Mouse (Mus musculus) testis, adult 2 months (tissue): ENCODE measurements around the gene Dlg2. TPM values are rescaled to one million over a fixed set of nuclear protein-coding genes. Genes with fewer than 3 reads are reported as not detected.

Experiments
- H3K27ac ChIP-seq: fragments of 200-500 bp; 2 replicates; pipeline ENCODE4 v1.5.1; 2012; ENCODE audit warnings: low read depth, low read length; ENCODE audit not compliant: control insufficient read depth, insufficient read depth
- H3K27me3 ChIP-seq: fragments of 200-500 bp; 2 replicates; pipeline ENCODE4 v1.6.1; 2012; ENCODE audit warnings: mild to moderate bottlenecking, low read length, moderate library complexity; ENCODE audit not compliant: control insufficient read depth, insufficient read depth
- H3K36me3 ChIP-seq: fragments of 200-500 bp; 2 replicates; pipeline ENCODE4 v1.6.1; 2012; ENCODE audit warnings: mild to moderate bottlenecking, low read length; ENCODE audit not compliant: control insufficient read depth, insufficient read depth
- H3K4me1 ChIP-seq: fragments of 200-500 bp; 2 replicates; pipeline ENCODE4 v1.6.1; 2012; ENCODE audit warnings: low read length; ENCODE audit not compliant: control insufficient read depth, insufficient read depth
- H3K4me3 ChIP-seq: fragments of 200-500 bp; 2 replicates; pipeline ENCODE4 v1.5.1; 2012; ENCODE audit warnings: low read depth, mild to moderate bottlenecking, low read length, moderate library complexity, mixed read lengths; ENCODE audit not compliant: control insufficient read depth
- CTCF ChIP-seq: fragments of 200-500 bp; IDR thresholded peaks from 2 replicates; pipeline ENCODE4 v1.5.1; 2012; ENCODE audit warnings: low read depth, mild to moderate bottlenecking, inconsistent platforms, low read length, moderate library complexity; ENCODE audit not compliant: control insufficient read depth, insufficient read depth, insufficient replicate concordance
- POLR2A ChIP-seq: fragments of 200-500 bp; IDR thresholded peaks from 2 replicates; pipeline ENCODE4 v1.6.1; 2012; ENCODE audit warnings: low read depth, mild to moderate bottlenecking, inconsistent platforms, low read length, moderate library complexity; ENCODE audit not compliant: control insufficient read depth
- polyA plus RNA-seq: library from polyadenylated mRNA; depleted of rRNA; stranded (reverse); fragments of >200 nt; gene quantifications from 2 replicates; pipeline ENCODE4 v1.2.3, GENCODE M21; 2012

Gene Dlg2
- polyA plus RNA-seq, 1 experiment, result 13.3 TPM

GRCm38 (mm10) chr7:90703163-90703852 lies 226.8 kb downstream of the Dlg2 start:
- Histone ChIP-seq H3K27me3 (no peaks in the 10 kb centered on the region), H3K4me3 (no peak overlapping the region), H3K27ac (no peak overlapping the region), H3K4me1 (no peaks in the 10 kb centered on the region), H3K36me3 (no peaks in the 10 kb centered on the region)
- TF ChIP-seq POLR2A (no peak), CTCF (no peak)

GRCm38 (mm10) chr7:90703951-90704350 lies 227.5 kb downstream of the Dlg2 start:
- no peak overlapping the region for H3K4me3 ChIP-seq
- no peaks in the 10 kb centered on the region for H3K4me1 ChIP-seq
- no peak for TF ChIP-seq POLR2A
- no peak for TF ChIP-seq CTCF
- no peaks in the 10 kb centered on the region for H3K27me3 ChIP-seq
- no peak overlapping the region for H3K27ac ChIP-seq
- no peaks in the 10 kb centered on the region for H3K36me3 ChIP-seq

GRCm38 (mm10) chr7:90734086-90734485 lies 257.6 kb downstream of the Dlg2 start:
- no peaks in the 10 kb centered on the region for H3K36me3 ChIP-seq
- H3K27me3 ChIP-seq, result no peaks in the 10 kb centered on the region
- TF ChIP-seq CTCF (no peak), POLR2A (no peak)
- no peak overlapping the region for H3K27ac ChIP-seq
- no peaks in the 10 kb centered on the region for H3K4me1 ChIP-seq
- no peak overlapping the region for H3K4me3 ChIP-seq

- Histone ChIP-seq H3K4me3 (no peak overlapping the region), H3K27ac (no peak overlapping the region), H3K4me1 (no peaks in the 10 kb centered on the region), H3K36me3 (no peaks in the 10 kb centered on the region), H3K27me3 (no peaks in the 10 kb centered on the region)
- TF ChIP-seq CTCF (no peak), POLR2A (no peak)
Measured at GRCm38 (mm10) chr7:90736369-90736768, 259.9 kb downstream of the Dlg2 start.

GRCm38 (mm10) chr7:90748636-90749035 lies 272.2 kb downstream of the Dlg2 start:
- no peaks in the 10 kb centered on the region for H3K27me3 ChIP-seq
- H3K4me1 ChIP-seq, result no peaks in the 10 kb centered on the region
- no peak for TF ChIP-seq CTCF
- no peak for TF ChIP-seq POLR2A
- H3K4me3 ChIP-seq, result no peak overlapping the region
- H3K36me3 ChIP-seq, result no peaks in the 10 kb centered on the region
- H3K27ac ChIP-seq, result no peak overlapping the region

- Histone ChIP-seq H3K4me1 (no peaks in the 10 kb centered on the region), H3K36me3 (no peaks in the 10 kb centered on the region), H3K27ac (no peak overlapping the region), H3K4me3 (no peak overlapping the region), H3K27me3 (no peaks in the 10 kb centered on the region)
- TF ChIP-seq CTCF (no peak), POLR2A (no peak)
Measured at GRCm38 (mm10) chr7:90787945-90788344, 311.5 kb downstream of the Dlg2 start.

- no peak for TF ChIP-seq POLR2A
- no peak for TF ChIP-seq CTCF
- no peaks in the 10 kb centered on the region for H3K36me3 ChIP-seq
- no peaks in the 10 kb centered on the region for H3K4me1 ChIP-seq
- H3K27me3 ChIP-seq, result no peaks in the 10 kb centered on the region
- H3K4me3 ChIP-seq, result no peak overlapping the region
- no peak overlapping the region for H3K27ac ChIP-seq
Measured at GRCm38 (mm10) chr7:90791522-90791921, 315.1 kb downstream of the Dlg2 start.
